Mouse (Mus musculus): Measurements from ENCODE around the gene Sdhaf4. TPM values are rescaled to one million over a fixed set of nuclear protein-coding genes. Genes with fewer than 3 reads are reported as not detected.

Sdhaf4 gene
- polyA plus RNA-seq, 1 experiment from 2014 or later: 83.5 TPM

Other genes starting within 250 kb of the Sdhaf4 start
- gene B3gat2, start 243.9 kb downstream of the Sdhaf4 start, polyA plus RNA-seq (2014; fragmentation: Nextera tagmentation; extraction: Ambion mirVana): 0.63 and 0.68 TPM in 2 replicates
- 44.3 and 47.0 TPM in 2 replicates for gene Smap1, start 83.3 kb downstream of the Sdhaf4 start, polyA plus RNA-seq (2014; fragmentation: Nextera tagmentation; extraction: Ambion mirVana)
- 25.0 and 25.2 TPM in 2 replicates for gene Fam135a, start 94.7 kb upstream of the Sdhaf4 start, polyA plus RNA-seq (2014; fragmentation: Nextera tagmentation; extraction: Ambion mirVana)
- 18.5 and 23.8 TPM in 2 replicates for gene Col9a1, start 172.0 kb upstream of the Sdhaf4 start, polyA plus RNA-seq (2014; fragmentation: Nextera tagmentation; extraction: Ambion mirVana)

Data from heart, embryonic 11.5 days (tissue).